Mouse (Mus musculus): Measurements from ENCODE around the gene Odf2. TPM values are rescaled to one million over a fixed set of nuclear protein-coding genes. Genes with fewer than 3 reads are reported as not detected.

The Odf2 gene
- polyA plus RNA-seq, 1 experiment from 2014 or later, result 37.1 TPM

DNA sequence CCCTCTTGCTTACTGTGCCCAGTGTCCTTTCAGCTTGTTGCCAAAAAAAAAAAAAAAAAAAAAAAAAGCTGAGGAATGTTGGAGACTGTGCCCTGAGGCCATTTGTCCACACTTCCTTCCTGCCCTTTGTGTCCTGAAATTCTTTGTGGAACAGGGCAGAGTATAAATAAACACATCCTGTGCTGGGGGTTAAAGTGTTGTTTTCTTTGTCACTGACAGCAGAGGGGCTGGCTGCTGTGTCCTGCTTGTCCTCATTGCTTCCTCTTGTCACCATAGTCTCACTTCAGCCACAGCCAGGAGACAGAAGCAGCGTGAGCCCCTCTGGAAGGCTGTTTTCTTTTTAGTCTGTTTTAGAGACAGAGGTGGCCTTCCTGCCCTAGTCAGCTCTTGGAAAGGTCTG, 55.7 kb downstream of the Odf2 start:
- H3K36me3 ChIP-seq (ENCODE audit: control insufficient read depth, insufficient read depth, low read length), result peaks cover 10% of the 10 kb centered on the region
- no peaks in the 10 kb centered on the region for H3K27me3 ChIP-seq (replicated peaks; ENCODE audit: control insufficient read depth, insufficient read depth, low read length)
- H3K4me3 ChIP-seq (ENCODE audit: low read length), result no peak overlapping the region
- H3K27ac ChIP-seq (ENCODE audit: low read length), result peak overlapping the region; percentile 54
- no peaks in the 10 kb centered on the region for H3K4me1 ChIP-seq (ENCODE audit: control insufficient read depth, insufficient read depth, low read length)
- H3K9ac ChIP-seq (ENCODE audit: low read depth, low read length), result no peak overlapping the region
- 43% methylated on average over 1 of the region's 1 CpGs for WGBS
- H3K4me2 ChIP-seq (ENCODE audit: low read depth, low read length), result no peak overlapping the region
- H3K9me3 ChIP-seq (ENCODE audit: control insufficient read depth, low read length), result no peaks in the 10 kb centered on the region
- no peak for ATAC-seq

DNA sequence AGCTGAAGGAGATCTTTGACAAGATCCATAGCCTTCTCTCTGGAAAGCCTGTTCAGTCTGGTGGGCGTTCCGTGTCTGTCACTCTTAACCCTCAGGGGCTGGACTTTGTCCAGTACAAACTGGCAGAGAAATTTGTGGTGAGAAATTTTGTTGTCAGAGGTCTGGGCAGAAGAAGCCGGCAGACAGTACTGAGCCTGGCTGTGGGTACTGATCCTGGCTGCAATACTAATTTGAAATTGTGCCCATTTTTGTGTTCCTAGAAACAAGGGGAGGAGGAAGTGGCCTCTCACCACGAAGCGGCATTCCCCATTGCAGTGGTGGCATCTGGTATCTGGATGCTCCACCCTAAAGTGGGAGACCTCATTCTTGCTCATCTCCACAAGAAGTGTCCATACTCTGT, 59.9 kb downstream of the Odf2 start:
- Histone ChIP-seq H3K4me3 (ENCODE audit: low read length) (no peak overlapping the region), H3K27ac (ENCODE audit: low read length) (no peak overlapping the region), H3K9me3 (ENCODE audit: control insufficient read depth, low read length) (no peaks in the 10 kb centered on the region), H3K9ac (ENCODE audit: low read depth, low read length) (no peak overlapping the region), H3K4me2 (ENCODE audit: low read depth, low read length) (no peak overlapping the region), H3K36me3 (ENCODE audit: control insufficient read depth, insufficient read depth, low read length) (peaks cover 15% of the 10 kb centered on the region), H3K4me1 (ENCODE audit: control insufficient read depth, insufficient read depth, low read length) (no peaks in the 10 kb centered on the region), H3K27me3 (replicated peaks; ENCODE audit: control insufficient read depth, insufficient read depth, low read length) (no peaks in the 10 kb centered on the region)
- 98% methylated on average over 5 of the region's 5 CpGs for WGBS
- ATAC-seq, result no peak

DNA sequence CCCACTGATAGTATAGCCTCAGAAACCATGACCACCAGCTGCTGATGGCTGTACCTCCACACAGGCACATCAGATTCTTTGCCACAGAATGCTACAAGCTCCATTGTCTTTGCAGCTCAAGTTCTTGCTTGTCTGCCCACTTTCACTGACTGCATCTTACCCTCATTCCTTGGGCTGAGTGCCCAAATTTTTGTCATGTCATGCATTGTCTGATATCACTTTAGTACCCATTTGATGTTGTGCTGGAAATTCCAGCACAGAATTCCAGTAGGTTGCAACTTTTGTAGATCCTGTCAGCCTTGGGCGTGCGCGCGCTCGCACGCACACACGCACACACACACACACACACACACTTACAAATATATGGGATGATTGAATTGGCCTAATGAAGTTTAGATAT, 72.2 kb downstream of the Odf2 start:
- H3K4me1 ChIP-seq (ENCODE audit: control insufficient read depth, insufficient read depth, low read length), result peaks cover 11% of the 10 kb centered on the region
- no peak overlapping the region for H3K4me2 ChIP-seq (ENCODE audit: low read depth, low read length)
- H3K27me3 ChIP-seq (replicated peaks; ENCODE audit: control insufficient read depth, insufficient read depth, low read length), result no peaks in the 10 kb centered on the region
- H3K27ac ChIP-seq (ENCODE audit: low read length), result no peak overlapping the region
- H3K9me3 ChIP-seq (ENCODE audit: control insufficient read depth, low read length), result no peaks in the 10 kb centered on the region
- no peak overlapping the region for H3K9ac ChIP-seq (ENCODE audit: low read depth, low read length)
- no peak overlapping the region for H3K4me3 ChIP-seq (ENCODE audit: low read length)
- no peak for ATAC-seq
- peaks cover 6% of the 10 kb centered on the region; the same call in 1 of the 2 replicates for H3K36me3 ChIP-seq (ENCODE audit: control insufficient read depth, insufficient read depth, low read length)
- 97% methylated on average over 7 of the region's 7 CpGs for WGBS

DNA sequence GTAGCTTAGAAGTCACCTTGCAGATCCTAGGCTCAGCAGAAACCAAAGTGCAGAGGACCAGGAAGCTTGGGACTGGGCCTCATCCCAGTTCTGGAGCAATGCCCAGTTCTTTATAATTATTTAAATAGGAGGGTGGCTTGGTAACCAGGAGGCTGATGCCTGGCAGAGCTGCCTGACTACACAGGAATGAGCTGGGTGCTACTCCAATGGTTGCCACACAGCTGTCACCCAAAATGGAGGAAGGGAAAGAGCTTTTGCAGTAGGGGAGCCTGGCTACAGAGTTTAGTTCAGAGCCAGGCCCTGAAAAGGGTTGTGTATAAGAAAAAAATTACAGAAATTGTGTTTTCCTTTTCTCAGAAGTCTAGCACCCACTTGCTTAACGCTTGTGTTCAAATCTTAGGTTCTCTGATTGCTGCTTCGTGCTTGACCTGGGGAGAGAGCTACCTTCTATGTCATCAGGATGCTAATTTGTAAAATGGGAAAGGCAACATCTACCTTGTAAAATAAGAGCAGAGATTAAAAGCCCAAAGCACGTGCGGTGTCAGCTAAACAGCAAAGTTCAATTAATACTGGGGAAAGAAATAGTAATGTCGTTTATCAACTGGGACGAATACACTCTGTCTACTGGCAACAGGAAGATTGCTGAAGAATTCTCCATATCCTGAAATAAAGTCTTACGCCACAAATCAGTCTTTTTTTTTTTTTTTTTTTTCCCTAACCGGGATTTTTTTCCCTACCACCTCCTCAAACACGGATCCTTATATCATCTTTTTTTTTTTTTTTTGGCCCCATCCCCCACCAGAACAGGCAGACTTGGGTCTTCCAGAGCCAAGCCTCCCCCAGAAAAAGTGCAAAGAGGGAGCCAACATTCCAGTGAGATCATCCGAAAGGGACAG, 75.6 kb downstream of the Odf2 start:
- ATAC-seq, result 0 out of 2 replicates have a peak, but pooled peaks have one; percentile 1
- Histone ChIP-seq H3K4me2 (ENCODE audit: low read depth, low read length) (peak overlapping the region; percentile 44), H3K4me3 (ENCODE audit: low read length) (peak overlapping the region; percentile 95), H3K4me1 (ENCODE audit: control insufficient read depth, insufficient read depth, low read length) (peaks cover 26% of the 10 kb centered on the region), H3K9me3 (ENCODE audit: control insufficient read depth, low read length) (no peaks in the 10 kb centered on the region), H3K9ac (ENCODE audit: low read depth, low read length) (peak overlapping the region; percentile 97), H3K36me3 (ENCODE audit: control insufficient read depth, insufficient read depth, low read length) (no peaks in the 10 kb centered on the region), H3K27me3 (replicated peaks; ENCODE audit: control insufficient read depth, insufficient read depth, low read length) (no peaks in the 10 kb centered on the region), H3K27ac (ENCODE audit: low read length) (peak overlapping the region; percentile 91)
- WGBS, result 14% methylated on average over 10 of the region's 10 CpGs

DNA sequence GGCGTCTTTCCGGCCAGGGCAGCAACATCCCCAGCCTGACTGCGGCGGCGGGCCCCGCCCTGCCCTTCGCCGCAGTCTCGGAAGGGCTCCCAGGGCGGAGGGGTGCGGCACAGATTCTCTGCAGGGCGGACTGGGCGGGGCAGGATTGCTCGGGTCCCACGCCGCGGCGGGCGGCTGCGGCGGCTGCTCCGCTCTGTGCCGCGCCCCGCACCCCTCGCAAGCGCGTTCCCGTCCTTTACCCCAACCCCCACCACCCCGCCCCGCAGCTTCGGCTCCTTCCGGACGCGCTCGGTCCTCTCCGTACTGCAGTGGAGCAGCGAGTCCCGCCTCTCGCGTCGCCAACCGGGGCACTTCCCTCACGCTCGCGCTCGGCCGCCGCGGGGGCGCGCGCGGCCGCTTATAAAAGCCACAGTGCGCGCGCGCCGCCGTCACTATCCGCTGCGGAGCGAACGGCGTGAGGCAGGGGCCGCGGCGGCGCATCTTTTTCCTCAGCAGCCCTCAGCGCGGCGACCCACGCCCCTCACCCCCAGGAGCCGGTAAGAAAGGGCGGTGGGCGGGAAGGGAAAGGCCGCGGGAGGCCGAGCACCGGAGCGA, 76.3 kb downstream of the Odf2 start, which contains the start of gene Sptan1:
Sptan1 (plus strand) TSS at position 311 of the 594 bp plus-strand sequence.
- peak; percentile 99 for ATAC-seq
- H3K9me3 ChIP-seq (ENCODE audit: control insufficient read depth, low read length), result no peaks in the 10 kb centered on the region
- H3K4me1 ChIP-seq (ENCODE audit: control insufficient read depth, insufficient read depth, low read length), result peaks cover 29% of the 10 kb centered on the region
- H3K27me3 ChIP-seq (replicated peaks; ENCODE audit: control insufficient read depth, insufficient read depth, low read length), result no peaks in the 10 kb centered on the region
- under 1% methylated on average over 62 of the region's 82 CpGs for WGBS
- H3K4me3 ChIP-seq (ENCODE audit: low read length), result peak within 1 kb of the TSS; percentile 95
- H3K9ac ChIP-seq (ENCODE audit: low read depth, low read length), result peak within 1 kb of the TSS; percentile 97
- no peaks in the 10 kb centered on the region for H3K36me3 ChIP-seq (ENCODE audit: control insufficient read depth, insufficient read depth, low read length)
- H3K4me2 ChIP-seq (ENCODE audit: low read depth, low read length), result peak within 1 kb of the TSS; percentile 61
- peak within 1 kb of the TSS; percentile 92 for H3K27ac ChIP-seq (ENCODE audit: low read length)

- peak overlapping the region; percentile 95 for H3K4me3 ChIP-seq (ENCODE audit: low read length)
- H3K4me1 ChIP-seq (ENCODE audit: control insufficient read depth, insufficient read depth, low read length), result peaks cover 29% of the 10 kb centered on the region
- H3K27ac ChIP-seq (ENCODE audit: low read length), result peak overlapping the region; percentile 92
- ATAC-seq, result no peak; the same call in 1 of the 2 replicates
- H3K9ac ChIP-seq (ENCODE audit: low read depth, low read length), result peak overlapping the region; percentile 97
- H3K4me2 ChIP-seq (ENCODE audit: low read depth, low read length), result peak overlapping the region; percentile 61
- H3K36me3 ChIP-seq (ENCODE audit: control insufficient read depth, insufficient read depth, low read length), result no peaks in the 10 kb centered on the region
- no peaks in the 10 kb centered on the region for H3K9me3 ChIP-seq (ENCODE audit: control insufficient read depth, low read length)
- 1% methylated on average over 21 of the region's 41 CpGs for WGBS
- H3K27me3 ChIP-seq (replicated peaks; ENCODE audit: control insufficient read depth, insufficient read depth, low read length), result no peaks in the 10 kb centered on the region
Measured at GRCm38 (mm10) chr2:29965906-29966305, 76.9 kb downstream of the Odf2 start.

DNA sequence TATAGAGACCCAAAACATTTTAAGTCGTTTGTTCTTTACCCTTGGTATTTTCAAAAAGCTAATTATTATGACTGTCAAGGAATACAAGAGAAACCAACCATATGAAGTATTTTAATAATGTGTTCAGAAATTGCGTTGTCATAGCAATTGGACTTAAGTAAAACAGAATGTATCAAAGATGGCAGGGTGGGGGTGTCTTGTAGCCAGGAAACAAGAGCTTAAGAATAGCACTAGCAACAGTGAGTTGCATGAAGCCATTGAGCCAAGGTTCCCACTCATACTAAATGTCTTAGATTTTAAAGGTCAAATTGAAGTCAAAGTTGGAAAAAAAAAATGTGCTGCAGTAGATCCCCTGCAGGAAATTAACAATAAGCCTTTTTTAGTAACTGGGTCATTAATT, 77.8 kb downstream of the Odf2 start:
- H3K9me3 ChIP-seq (ENCODE audit: control insufficient read depth, low read length), result no peaks in the 10 kb centered on the region
- 0 out of 2 replicates have a peak overlapping the region, but pooled peaks have one; percentile 2 for H3K27ac ChIP-seq (ENCODE audit: low read length)
- H3K4me1 ChIP-seq (ENCODE audit: control insufficient read depth, insufficient read depth, low read length), result peaks cover 35% of the 10 kb centered on the region
- H3K9ac ChIP-seq (ENCODE audit: low read depth, low read length), result peak overlapping the region; percentile 97
- H3K36me3 ChIP-seq (ENCODE audit: control insufficient read depth, insufficient read depth, low read length), result no peaks in the 10 kb centered on the region
- WGBS, result 67% methylated on average over 2 of the region's 2 CpGs
- no peak for ATAC-seq
- peak overlapping the region; percentile 61 for H3K4me2 ChIP-seq (ENCODE audit: low read depth, low read length)
- peak overlapping the region; percentile 95 for H3K4me3 ChIP-seq (ENCODE audit: low read length)
- H3K27me3 ChIP-seq (replicated peaks; ENCODE audit: control insufficient read depth, insufficient read depth, low read length), result no peaks in the 10 kb centered on the region

- 56% methylated on average over 5 of the region's 5 CpGs for WGBS
- Histone ChIP-seq H3K9me3 (ENCODE audit: control insufficient read depth, low read length) (no peaks in the 10 kb centered on the region), H3K4me1 (ENCODE audit: control insufficient read depth, insufficient read depth, low read length) (peaks cover 43% of the 10 kb centered on the region), H3K27ac (ENCODE audit: low read length) (no peak overlapping the region), H3K36me3 (ENCODE audit: control insufficient read depth, insufficient read depth, low read length) (no peaks in the 10 kb centered on the region), H3K4me2 (ENCODE audit: low read depth, low read length) (peak overlapping the region; percentile 61; the same call in 1 of the 2 replicates), H3K9ac (ENCODE audit: low read depth, low read length) (0 out of 2 replicates have a peak overlapping the region, but pooled peaks have one; percentile 31), H3K4me3 (ENCODE audit: low read length) (no peak overlapping the region; the same call in 1 of the 2 replicates), H3K27me3 (replicated peaks; ENCODE audit: control insufficient read depth, insufficient read depth, low read length) (no peaks in the 10 kb centered on the region)
- no peak for ATAC-seq
Measured at GRCm38 (mm10) chr2:29967768-29968167, 78.7 kb downstream of the Odf2 start.

DNA sequence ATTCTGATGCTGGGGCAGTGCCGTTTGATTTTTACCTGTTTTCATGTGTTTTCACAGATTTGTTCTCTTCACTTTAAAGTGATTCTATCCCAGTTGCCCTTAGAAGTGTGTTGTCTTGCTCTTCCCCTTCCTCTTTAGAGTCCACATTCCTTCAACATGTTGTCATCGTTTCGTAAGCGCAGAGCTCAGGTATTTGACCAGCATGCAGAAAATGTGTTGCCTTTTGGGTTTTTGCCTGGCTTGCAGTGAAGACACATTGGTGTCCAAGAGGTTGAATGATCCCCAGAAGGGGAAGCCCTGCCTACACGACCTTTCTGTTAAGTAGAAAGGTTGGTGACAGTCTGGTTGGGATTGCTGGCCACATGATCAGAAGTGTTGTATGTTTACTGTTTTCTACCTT, 79.6 kb downstream of the Odf2 start:
- ATAC-seq, result no peak
- no peaks in the 10 kb centered on the region for H3K9me3 ChIP-seq (ENCODE audit: control insufficient read depth, low read length)
- H3K9ac ChIP-seq (ENCODE audit: low read depth, low read length), result no peak overlapping the region
- no peak overlapping the region for H3K4me3 ChIP-seq (ENCODE audit: low read length)
- H3K4me2 ChIP-seq (ENCODE audit: low read depth, low read length), result no peak overlapping the region
- H3K36me3 ChIP-seq (ENCODE audit: control insufficient read depth, insufficient read depth, low read length), result no peaks in the 10 kb centered on the region
- no peak overlapping the region for H3K27ac ChIP-seq (ENCODE audit: low read length)
- WGBS, result 66% methylated on average over 5 of the region's 5 CpGs
- no peaks in the 10 kb centered on the region for H3K27me3 ChIP-seq (replicated peaks; ENCODE audit: control insufficient read depth, insufficient read depth, low read length)
- H3K4me1 ChIP-seq (ENCODE audit: control insufficient read depth, insufficient read depth, low read length), result peaks cover 43% of the 10 kb centered on the region

All from intestine, embryonic 16.5 days (tissue).